Mouse (Mus musculus): Measurements from ENCODE around the gene Depdc7.

DNA sequence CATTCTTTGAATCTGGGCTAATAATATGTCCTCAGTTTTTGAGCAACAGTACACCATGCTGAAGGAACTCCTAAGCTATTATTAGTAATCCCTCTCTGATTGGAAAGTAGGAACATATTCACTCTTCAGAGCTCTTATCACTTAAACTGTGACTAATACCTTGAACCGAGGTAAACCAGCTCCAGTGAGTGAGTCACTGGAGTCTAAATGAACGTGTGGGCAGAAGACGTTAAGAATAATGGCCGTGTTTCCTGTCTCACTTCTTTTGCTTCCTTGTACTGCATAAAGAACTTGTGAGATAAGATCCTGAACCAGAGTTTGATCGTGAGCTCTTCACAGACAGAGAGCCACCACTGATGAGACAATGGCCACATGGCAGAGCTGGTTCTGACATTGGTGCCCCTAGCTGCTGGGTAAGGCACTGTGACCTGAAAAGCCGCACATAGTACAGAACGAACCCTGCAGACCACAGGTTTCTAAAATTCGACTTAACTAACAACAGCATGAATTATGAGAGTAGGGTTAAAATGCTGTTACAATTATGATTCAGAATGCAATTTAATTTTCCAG is 20.5 kb upstream of the Depdc7 start:
- no peak for TF ChIP-seq POLR2A (IDR thresholded peaks at IDR 0.05; ENCODE audit: extremely low read depth, insufficient read depth, low read length)
- TF ChIP-seq CTCF (IDR thresholded peaks at IDR 0.05; ENCODE audit: extremely low read depth, insufficient read depth, low read length): no peak

Data from cortical plate, adult 2 months (tissue).